Mouse (Mus musculus) granulocyte monocyte progenitor cell, adult 5-6 weeks (primary cell): ENCODE results near the gene Wfdc13. TPM values are rescaled to one million over a fixed set of nuclear protein-coding genes. Genes with fewer than 3 reads are reported as not detected.

Source experiments
- ATAC-seq: replicated peaks from 2 replicates; pipeline ENCODE4 v1.8.0; 2016; ENCODE audit warnings: mild to moderate bottlenecking, moderate TSS enrichment, inconsistent platforms; ENCODE audit not compliant: poor library complexity, severe bottlenecking
- total RNA-seq, 2 experiments: library from RNA; stranded (forward) in 1 of 2; stranded (reverse) in 1 of 2; fragments of 200-712, 200-1000 nt in 1 of 2; fragments of >200 nt in 1 of 2; fragmentation: Nextera tagmentation in 1 of 2; gene quantifications; 2 replicates each; pipeline ENCODE4 v1.2.3; 2014 to 2017

Wfdc13 gene
- total RNA-seq (2014; fragmentation: Nextera tagmentation) = not detected in 2 replicates
- not detected in 2 replicates for total RNA-seq (2017)

GRCm38 (mm10) chr2:164684807-164685206 lies at the start of gene Wfdc13:
TSS of gene Wfdc13 (plus strand) at chr2:164685107.
- ATAC-seq = no peak

DNA sequence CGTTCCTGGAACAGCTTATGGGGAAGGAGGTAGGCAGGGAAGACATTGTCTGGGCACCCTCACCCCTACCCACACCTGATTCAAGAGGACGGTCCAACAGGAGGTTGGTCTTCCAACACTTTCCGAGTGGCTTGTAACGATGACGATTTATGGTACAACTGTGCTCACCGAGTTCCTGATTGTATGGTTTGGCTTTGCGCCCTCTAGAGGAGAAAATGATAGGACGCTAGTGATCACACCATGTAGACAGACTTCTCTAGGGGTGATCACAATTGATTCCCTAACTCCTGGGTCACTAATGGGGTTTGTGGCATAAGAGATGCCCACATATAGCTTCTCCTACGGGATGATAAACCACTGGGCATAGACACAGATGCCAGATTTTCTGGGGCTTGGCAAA lies 49.6 kb upstream of the Wfdc13 start:
- ATAC-seq = no peak

DNA sequence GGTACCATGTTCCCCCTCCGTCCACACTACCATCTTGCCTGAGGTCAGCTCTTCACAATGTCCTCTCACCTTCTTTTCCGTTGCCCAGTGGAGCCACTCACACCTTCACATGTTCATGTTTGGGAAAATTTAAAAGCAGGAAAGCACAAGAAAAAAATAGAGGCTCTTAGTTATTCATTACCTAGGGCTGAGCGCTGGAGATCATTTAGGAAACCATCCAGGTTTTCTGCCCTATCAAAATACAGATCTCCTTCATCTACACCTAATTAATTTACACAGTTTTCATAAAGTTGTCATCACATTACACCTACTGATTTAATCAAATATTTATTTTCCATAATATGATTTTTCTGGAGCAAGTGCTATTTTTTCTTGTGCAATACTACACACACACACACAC lies 46.2 kb upstream of the Wfdc13 start, which contains the start of gene Wfdc16:
TSS of gene Wfdc16 (minus strand) at position 101 of the 400 bp plus-strand sequence.
- no peak for ATAC-seq

GRCm38 (mm10) chr2:164641129-164641528 lies 43.8 kb upstream of the Wfdc13 start:
- peak; percentile 97 for ATAC-seq

GRCm38 (mm10) chr2:164641881-164642673 lies 42.8 kb upstream of the Wfdc13 start:
- ATAC-seq = no peak

GRCm38 (mm10) chr2:164655858-164656257 lies 29.0 kb upstream of the Wfdc13 start, which contains the start of gene Wfdc10:
TSS of gene Wfdc10 (plus strand) at chr2:164656046.
- peak; percentile 98 for ATAC-seq

DNA sequence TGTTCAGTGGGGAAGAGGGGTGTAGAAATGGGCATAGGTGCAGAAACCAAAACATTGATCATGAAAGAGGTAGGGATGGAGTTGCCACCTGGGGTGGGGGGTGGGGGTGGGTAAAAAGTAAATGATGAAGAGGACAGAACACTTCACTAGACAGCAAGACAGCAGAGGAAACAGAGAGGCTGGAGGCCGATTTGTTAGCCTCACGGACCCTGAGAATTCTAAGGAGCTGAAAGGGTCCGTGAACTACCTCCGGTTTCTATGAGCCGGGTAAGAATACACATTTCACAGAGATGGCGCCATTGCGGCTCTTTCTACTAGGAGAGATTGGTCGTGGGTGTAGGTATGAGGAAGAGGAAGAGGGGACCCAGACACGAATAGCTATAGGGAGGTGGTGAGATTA lies 28.4 kb upstream of the Wfdc13 start, which contains the start of gene Wfdc9:
TSS of gene Wfdc9 (minus strand) at position 101 of the 400 bp plus-strand sequence.
- ATAC-seq = no peak

- ATAC-seq = no peak
Observed at GRCm38 (mm10) chr2:164664851-164665250, 20.1 kb upstream of the Wfdc13 start.

- no peak for ATAC-seq
Observed at GRCm38 (mm10) chr2:164670261-164670660, 14.6 kb upstream of the Wfdc13 start.

GRCm38 (mm10) chr2:164670938-164671337 lies 14.0 kb upstream of the Wfdc13 start:
- ATAC-seq = no peak

GRCm38 (mm10) chr2:164673987-164674386 lies 10.9 kb upstream of the Wfdc13 start, which contains the start of gene Wfdc11:
TSS of gene Wfdc11 (minus strand) at chr2:164674087.
- no peak for ATAC-seq

DNA sequence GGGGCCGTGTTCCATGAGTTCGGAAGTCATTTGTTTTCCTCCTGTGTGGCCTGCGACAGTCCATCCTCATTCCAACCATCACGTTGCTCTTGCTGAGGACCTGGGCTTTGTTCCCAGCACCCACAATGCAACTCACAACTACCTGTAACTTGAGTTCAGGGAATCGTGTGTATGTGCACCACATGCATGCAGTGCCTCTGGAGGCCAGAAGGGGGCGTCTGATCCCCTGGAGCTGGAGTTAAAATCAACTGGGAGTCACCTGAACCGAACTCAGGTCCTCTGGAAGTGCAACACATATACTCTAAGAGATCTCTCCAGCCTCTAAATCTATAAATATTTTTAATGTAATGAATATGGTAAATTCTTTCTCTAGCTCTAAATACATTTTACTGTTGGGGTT lies 8.8 kb upstream of the Wfdc13 start:
- ATAC-seq = no peak

- no peak for ATAC-seq
Observed at GRCm38 (mm10) chr2:164676916-164677685, 7.8 kb upstream of the Wfdc13 start.

GRCm38 (mm10) chr2:164678848-164679625 lies 5.9 kb upstream of the Wfdc13 start:
- ATAC-seq = peak; percentile 93

- peak; percentile 71 for ATAC-seq
Observed at GRCm38 (mm10) chr2:164679906-164680305, 5.0 kb upstream of the Wfdc13 start.

- no peak for ATAC-seq
Observed at GRCm38 (mm10) chr2:164698201-164698600, 13.3 kb downstream of the Wfdc13 start, which contains the start of gene Spint4. TSS of gene Spint4 (plus strand) at chr2:164698501.

DNA sequence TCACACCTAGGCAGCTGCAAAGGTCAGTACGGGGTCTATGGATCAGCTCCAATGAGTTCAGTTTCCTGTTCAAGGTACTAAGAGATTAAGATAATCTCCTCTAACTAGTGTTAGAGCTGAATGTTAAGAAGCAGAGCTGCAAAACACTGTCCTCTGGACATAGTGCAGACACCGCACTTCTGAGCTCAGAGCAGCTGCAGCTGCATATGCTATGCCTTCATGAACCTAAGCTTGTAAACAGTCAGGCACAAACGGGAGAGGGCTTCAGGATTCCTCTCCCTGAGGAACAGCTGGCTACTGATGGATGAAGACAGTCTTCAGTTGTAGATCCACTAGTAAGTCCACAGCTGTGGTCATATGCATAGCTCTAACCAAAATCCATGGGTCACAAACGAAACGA lies 16.1 kb downstream of the Wfdc13 start:
- no peak for ATAC-seq

GRCm38 (mm10) chr2:164701761-164702160 lies 16.9 kb downstream of the Wfdc13 start:
- no peak for ATAC-seq

- ATAC-seq = no peak
Observed at GRCm38 (mm10) chr2:164704235-164704634, 19.3 kb downstream of the Wfdc13 start.

DNA sequence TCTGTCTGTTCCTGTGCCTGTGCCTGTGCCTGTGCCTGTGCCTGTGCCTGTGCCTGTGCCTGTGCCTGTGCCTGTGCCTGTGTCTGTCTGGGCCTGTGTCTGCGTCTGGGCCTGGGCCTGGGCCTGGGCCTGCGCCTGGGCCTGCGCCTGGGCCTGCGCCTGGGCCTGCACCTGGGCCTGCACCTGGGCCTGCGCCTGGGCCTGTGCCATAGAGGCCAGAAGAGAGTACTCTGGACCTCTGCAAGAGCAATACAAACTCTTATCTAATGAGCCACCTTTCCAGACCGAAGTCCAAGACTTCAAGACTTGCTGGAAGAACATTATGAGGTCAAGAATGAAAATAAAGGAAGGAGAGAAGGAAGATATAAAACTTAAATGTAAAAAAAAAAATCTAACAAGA lies 20.4 kb downstream of the Wfdc13 start:
- ATAC-seq = no peak
